Mouse (Mus musculus): ENCODE measurements around the gene Rgs12.

DNA sequence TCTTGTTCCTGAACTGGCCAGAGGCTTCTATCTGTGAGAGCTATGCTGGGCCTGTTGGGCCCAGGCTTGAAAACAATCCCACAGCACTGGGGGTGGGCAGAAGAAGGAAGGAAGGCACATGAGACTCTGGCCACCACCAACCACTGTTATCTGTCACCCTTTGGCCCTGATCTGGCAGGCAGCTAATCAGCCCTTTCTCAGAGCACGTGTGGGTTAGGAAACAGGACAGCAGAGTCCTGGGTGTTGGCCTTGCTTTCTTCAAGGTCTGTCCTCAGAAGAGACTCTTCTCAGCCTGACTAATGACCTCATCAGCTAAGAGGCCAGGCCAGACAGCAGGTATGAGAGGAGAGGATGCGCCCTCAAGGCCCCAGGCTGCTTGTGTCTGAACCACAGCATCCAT lies 38.2 kb downstream of the Rgs12 start:
- TF ChIP-seq POLR2A (IDR thresholded peaks at IDR 0.05; ENCODE audit: insufficient read length, low read depth), result no peak
- TF ChIP-seq USF1 (IDR thresholded peaks at IDR 0.05; ENCODE audit: low read depth), result no peak
- no peak for TF ChIP-seq E2F4 (IDR thresholded peaks at IDR 0.05; ENCODE audit: insufficient read depth)
- no peak for TF ChIP-seq TCF12 (IDR thresholded peaks at IDR 0.05; ENCODE audit: insufficient read depth, poor library complexity, severe bottlenecking)
- no peak for TF ChIP-seq POLR2AphosphoS2 (IDR thresholded peaks at IDR 0.05; ENCODE audit: insufficient read length, low read depth)
- TF ChIP-seq MYOD1 (IDR thresholded peaks at IDR 0.05; ENCODE audit: control insufficient read depth in 1 of 3, insufficient read length in 2 of 3, low read depth in 2 of 3), result no peak
- TF ChIP-seq MAX (IDR thresholded peaks at IDR 0.05; ENCODE audit: low read depth), result no peak
- no peak for TF ChIP-seq CEBPB (IDR thresholded peaks at IDR 0.05; ENCODE audit: insufficient read depth, poor library complexity, severe bottlenecking)
- TF ChIP-seq MYOG (IDR thresholded peaks at IDR 0.05; ENCODE audit: control insufficient read depth in 1 of 3, insufficient read depth in 1 of 3, insufficient read length in 2 of 3, low read depth in 2 of 3), result no peak
- TF ChIP-seq REST (IDR thresholded peaks at IDR 0.05; ENCODE audit: insufficient read depth, insufficient read length), result no peak
- no peak for TF ChIP-seq SRF (IDR thresholded peaks at IDR 0.05; ENCODE audit: control insufficient read depth, insufficient read length, low read depth)

Data from myocyte (in vitro differentiated cells).